7 mouse cellular contexts compared by ENCODE assay signal in genomic region chr3:83127726-83128448, GRCm38 (mm10). TPM values are rescaled to one million over a fixed set of nuclear protein-coding genes. Genes with fewer than 3 reads are reported as not detected.
DNase-seq lines count a peak whose midpoint lies in the region; ATAC-seq and TF ChIP-seq lines count a peak whose summit lies in the region.

Dchs2 (plus strand) TSS chr3:83127948.

- H3K4me3 ChIP-seq in lung, embryonic 14.5 days (ENCODE audit: low read depth, low read length) = peak within 1 kb of the TSS; percentile 45
- H3K4me3 ChIP-seq in embryonic facial prominence, embryonic 11.5 days (ENCODE audit: low read depth, low read length) = peak within 1 kb of the TSS; percentile 56
- H3K4me3 ChIP-seq in liver, postnatal 0 days (ENCODE audit: low read depth, low read length) = peak within 1 kb of the TSS; percentile 40

- TF ChIP-seq CTCF in lung, embryonic 14.5 days (IDR thresholded peaks at IDR 0.05; ENCODE audit: low read depth) = no peak
- no peak for TF ChIP-seq CTCF in liver, postnatal 0 days (IDR thresholded peaks at IDR 0.05; ENCODE audit: low read depth)

- no peaks in the 10 kb centered on the region for H3K36me3 ChIP-seq in lung, embryonic 14.5 days (ENCODE audit: insufficient read depth)
- no peaks in the 10 kb centered on the region for H3K36me3 ChIP-seq in embryonic facial prominence, embryonic 11.5 days (replicated peaks; ENCODE audit: control insufficient read depth, insufficient read depth, low read depth, low read length)
- H3K36me3 ChIP-seq in liver, postnatal 0 days (replicated peaks; ENCODE audit: insufficient read depth, low read length) = no peaks in the 10 kb centered on the region

- peak within 1 kb of the TSS; percentile 6; the same call in 1 of the 2 replicates for H3K9ac ChIP-seq in lung, embryonic 14.5 days
- H3K9ac ChIP-seq in embryonic facial prominence, embryonic 11.5 days (replicated peaks; ENCODE audit: low read length) = peak within 1 kb of the TSS; percentile 36
- H3K9ac ChIP-seq in liver, postnatal 0 days (replicated peaks) = no peak within 1 kb of the TSS

- no peak within 1 kb of the TSS for H3K27ac ChIP-seq in lung, embryonic 14.5 days (ENCODE audit: low read depth)
- no peak within 1 kb of the TSS for H3K27ac ChIP-seq in embryonic facial prominence, embryonic 11.5 days (replicated peaks; ENCODE audit: low read depth, low read length)
- no peak within 1 kb of the TSS for H3K27ac ChIP-seq in liver, postnatal 0 days (ENCODE audit: low read depth)

- intact Hi-C loops in heart, postnatal 14 days (cut with DNase I) = no loop called here

- DNase-seq in lung, embryonic 14.5 days = peak; percentile 33
- no peak for DNase-seq in lung, adult 18-20 months
- peak; percentile 36 for DNase-seq in embryonic facial prominence, embryonic 11.5 days (ENCODE audit: low spot score)
- peak; percentile 12 to 19 for DNase-seq in heart, postnatal 14 days
- DNase-seq in liver, postnatal 0 days = no peak
- DNase-seq in spleen, postnatal 36 days (ENCODE audit: low spot score in 2 of 2) = no peak
- DNase-seq in left cerebral cortex, adult 8-10 months (ENCODE audit: low spot score in 2 of 2) = no peak

- peak within 1 kb of the TSS; percentile 88 for H3K4me2 ChIP-seq in lung, embryonic 14.5 days
- H3K4me2 ChIP-seq in embryonic facial prominence, embryonic 11.5 days (ENCODE audit: low read depth, low read length) = peak within 1 kb of the TSS; percentile 94
- H3K4me2 ChIP-seq in liver, postnatal 0 days (ENCODE audit: low read depth, low read length) = peak within 1 kb of the TSS; percentile 61

- no peaks in the 10 kb centered on the region for H3K9me3 ChIP-seq in lung, embryonic 14.5 days (ENCODE audit: low read depth, low read length)
- H3K9me3 ChIP-seq in embryonic facial prominence, embryonic 11.5 days (replicated peaks; ENCODE audit: control insufficient read depth, low read length) = no peaks in the 10 kb centered on the region
- no peaks in the 10 kb centered on the region for H3K9me3 ChIP-seq in liver, postnatal 0 days (ENCODE audit: low read length)

- H3K4me1 ChIP-seq in lung, embryonic 14.5 days (ENCODE audit: insufficient read depth) = no peaks in the 10 kb centered on the region
- H3K4me1 ChIP-seq in embryonic facial prominence, embryonic 11.5 days (ENCODE audit: control insufficient read depth, insufficient read depth, low read length) = peaks cover 13% of the 10 kb centered on the region; the same call in 1 of the 2 replicates
- no peaks in the 10 kb centered on the region for H3K4me1 ChIP-seq in liver, postnatal 0 days (ENCODE audit: insufficient read depth)

- ATAC-seq in lung, embryonic 14.5 days (ENCODE audit: insufficient read depth) = peak; percentile 33; the same call in 1 of the 2 replicates
- ATAC-seq in embryonic facial prominence, embryonic 11.5 days (replicated peaks; ENCODE audit: insufficient number of reproducible peaks, low FRiP score, low TSS enrichment, low read depth) = no peak
- ATAC-seq in liver, postnatal 0 days = no peak

- peaks cover 58% of the 10 kb centered on the region for H3K27me3 ChIP-seq in lung, embryonic 14.5 days (ENCODE audit: insufficient read depth, low read length)
- H3K27me3 ChIP-seq in embryonic facial prominence, embryonic 11.5 days (ENCODE audit: control insufficient read depth, insufficient read depth, low read length) = peaks cover 47% of the 10 kb centered on the region
- peaks cover 54% of the 10 kb centered on the region for H3K27me3 ChIP-seq in liver, postnatal 0 days (ENCODE audit: insufficient read depth, low read length)

- TF ChIP-seq EP300 in liver, postnatal 0 days (IDR thresholded peaks at IDR 0.05; ENCODE audit: low read depth) = no peak

- WGBS in lung, embryonic 14.5 days = 1% methylated on average over 55 of the region's 55 CpGs
- WGBS in embryonic facial prominence, embryonic 11.5 days = under 1% methylated on average over 55 of the region's 55 CpGs
- WGBS in liver, postnatal 0 days (ENCODE audit: insufficient replicate concordance) = 2% methylated on average over 54 of the region's 55 CpGs

RNA-seq across cellular contexts. Expression of gene Dchs2, which starts in this region (rescaled TPM):
- polyA plus RNA-seq in lung, embryonic 14.5 days (2014; fragmentation: Nextera tagmentation; extraction: Ambion mirVana) = 0.20 and 0.28 TPM in 2 replicates
- polyA plus RNA-seq in embryonic facial prominence, embryonic 11.5 days (2014; fragmentation: Nextera tagmentation; extraction: Ambion mirVana) = 0.11 and 0.14 TPM in 2 replicates
- 1 to 10 TPM; 1.0 to 1.3 TPM for total RNA-seq in heart, postnatal 14 days (2021)
- 0.02 TPM in 2 replicates for polyA plus RNA-seq in liver, postnatal 0 days (2015; fragmentation: Nextera tagmentation; extraction: Ambion mirVana)
- total RNA-seq in left cerebral cortex, adult 8-10 months (2022) = 1 to 10 TPM; 4.0 to 5.6 (median 4.6) TPM

Comparison
In these comparisons a context has a peak if more than half of its experiments do, and no peak if none do; other contexts are left out.
1. Peak in DNase-seq, ATAC-seq, H3K4me3 ChIP-seq, H3K9ac ChIP-seq and H3K4me2 ChIP-seq in lung, embryonic 14.5 days; RNA of the gene not detected or under 1 TPM.
2. Peak in DNase-seq, H3K4me3 ChIP-seq, H3K9ac ChIP-seq and H3K4me2 ChIP-seq in embryonic facial prominence, embryonic 11.5 days; RNA of the gene not detected or under 1 TPM.
3. DNase-seq: peak in heart, postnatal 14 days (2 of 2); none in lung, adult 18-20 months (0 of 2), liver, postnatal 0 days (single experiment), spleen, postnatal 36 days (0 of 2) and left cerebral cortex, adult 8-10 months (0 of 2).
4. Peak in every context shown above with its lines, with median percentiles within 50 percentile points of each other: H3K4me2 ChIP-seq and H3K4me3 ChIP-seq.